Mouse (Mus musculus) gastrocnemius, postnatal 14 days (tissue): ENCODE results near the gene Omg. TPM values are rescaled to one million over a fixed set of nuclear protein-coding genes. Genes with fewer than 3 reads are reported as not detected.

Experiments used
- DNase-seq: peaks from one replicate; pipeline ENCODE4 v3.0.0; 2021; ENCODE audit warnings: mixed read lengths
- intact Hi-C: fragments of 180-260 bp; cut with DNase I; formaldehyde crosslinking; loops from one replicate; pipeline ENCODE4 v1.15.1; 2025; ENCODE audit warnings: low total_unique reads
- long read RNA-seq, 2 experiments: library from polyadenylated mRNA; stranded (forward); transcript quantifications; one replicate each; pipeline ENCODE4 v2.0.0; 2021
- total RNA-seq, 2 experiments: library from RNA; stranded (reverse); gene quantifications; 2 replicates each; pipeline ENCODE4 v1.2.3; 2021

The Omg gene
- total RNA-seq, result not detected
- long read RNA-seq, experiment 1, result 0 reads
- long read RNA-seq, experiment 2, result 0 reads

- intact Hi-C loops, result no loop called here
- DNase-seq, result no peak
Observed at GRCm38 (mm10) chr11:79503845-79504244, at the start of gene Omg. Gene Omg (minus strand): TSS chr11:79504084.

DNA sequence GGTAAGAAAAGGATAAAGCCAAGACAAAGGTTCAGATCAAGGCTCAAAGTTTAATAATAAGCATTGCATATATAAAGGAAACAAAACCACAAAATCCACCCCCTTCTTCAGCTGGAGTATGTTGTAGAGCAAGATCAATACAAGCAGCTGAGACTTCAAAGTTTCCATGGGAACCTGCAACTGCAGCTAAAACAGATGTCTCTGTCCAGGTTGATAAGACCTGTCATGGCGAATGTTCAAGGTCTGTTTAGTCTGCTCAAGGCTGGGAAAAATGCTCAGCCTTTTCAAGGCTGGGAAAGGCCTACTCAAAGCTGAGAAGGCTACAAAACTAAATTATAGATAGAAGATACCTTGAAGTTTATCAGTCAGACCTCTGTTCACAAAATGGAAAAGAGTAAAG, 48.7 kb upstream of the Omg start:
- no peak for DNase-seq
- intact Hi-C loops, result no loop called here

DNA sequence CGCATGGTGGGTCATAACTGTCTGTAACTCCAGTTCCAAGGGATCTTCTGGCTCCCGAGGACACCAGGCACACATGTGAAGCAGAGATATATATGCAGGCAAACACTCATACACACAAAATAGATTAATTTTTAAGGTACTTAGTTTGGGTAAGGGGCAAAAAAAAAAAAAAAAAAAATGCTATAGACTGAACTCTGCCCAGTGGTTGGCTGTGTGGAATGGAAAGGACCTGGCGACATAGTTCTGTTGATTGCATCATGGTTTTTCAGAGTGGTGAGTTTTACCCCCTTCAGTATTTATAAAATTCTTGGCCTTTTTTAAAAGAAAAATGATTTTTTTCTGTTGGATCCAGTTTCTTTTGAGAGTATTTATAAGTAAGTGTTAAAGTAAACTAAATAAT, 32.4 kb upstream of the Omg start:
- DNase-seq, result no peak
- intact Hi-C loops, result no loop called here

GRCm38 (mm10) chr11:79535554-79535953, 31.7 kb upstream of the Omg start:
- no peak for DNase-seq
- intact Hi-C loops, result no loop called here

DNA sequence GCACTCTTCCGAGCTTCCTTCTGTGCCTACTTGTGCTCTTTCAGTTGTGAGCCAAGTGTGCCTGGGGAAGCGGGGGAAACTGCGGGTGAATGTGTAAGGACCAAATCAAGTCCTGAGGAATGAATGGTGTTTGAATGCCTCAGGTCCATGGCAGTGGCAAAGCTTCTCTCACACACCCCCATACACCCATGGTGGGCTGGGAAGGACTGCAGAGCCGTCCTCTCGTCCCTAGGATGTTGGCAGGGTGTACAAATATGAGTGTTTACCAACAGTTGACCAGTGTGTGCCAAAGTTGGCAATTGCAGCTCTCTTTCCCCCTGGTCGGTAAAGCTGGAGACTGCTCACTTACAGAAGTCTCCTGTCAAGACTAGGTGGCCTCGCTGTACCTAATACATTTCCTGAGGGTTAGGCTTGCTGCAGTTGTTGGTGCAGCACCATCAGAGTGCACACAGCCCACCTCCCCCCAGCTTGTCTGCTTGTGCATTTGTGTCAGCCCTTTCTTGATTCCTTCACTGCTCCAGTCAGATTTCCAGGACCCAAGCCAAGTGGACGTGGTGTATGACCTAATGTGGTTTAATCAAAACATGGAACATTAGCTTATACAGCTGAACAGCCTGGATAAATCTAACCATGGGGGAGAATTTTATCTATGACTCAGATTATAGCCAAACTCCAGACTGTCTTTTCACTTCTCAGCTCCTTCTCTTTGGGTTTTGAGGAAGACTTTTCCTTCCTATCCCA, 30.2 kb upstream of the Omg start:
- intact Hi-C loops, result no loop called here
- peak; percentile 67 for DNase-seq

DNA sequence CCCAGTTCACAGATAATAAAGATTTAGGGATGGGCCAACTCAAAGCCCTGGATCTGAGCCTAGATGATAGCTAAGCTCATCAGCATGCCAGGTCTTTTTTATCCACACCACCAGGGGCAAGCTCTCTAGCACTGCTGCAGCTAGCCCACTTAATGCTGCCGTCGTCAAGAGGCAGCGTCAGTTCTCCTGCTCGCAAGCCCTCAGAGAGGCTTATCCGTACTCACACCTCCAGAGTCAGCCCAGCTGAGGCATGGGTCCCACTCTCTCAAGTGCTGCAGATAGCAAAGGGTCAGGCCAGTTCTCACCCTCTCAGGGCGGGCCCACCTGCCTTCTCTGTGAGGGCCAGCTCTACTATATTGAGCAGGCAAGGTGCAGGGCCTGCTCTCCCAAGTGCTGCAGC, 29.4 kb upstream of the Omg start:
- no peak for DNase-seq
- intact Hi-C loops, result no loop called here

GRCm38 (mm10) chr11:79531485-79531884, 27.6 kb upstream of the Omg start:
- intact Hi-C loops, result no loop called here
- DNase-seq, result no peak

- DNase-seq, result no peak
- intact Hi-C loops, result no loop called here
Observed at GRCm38 (mm10) chr11:79530774-79531173, 26.9 kb upstream of the Omg start.

DNA sequence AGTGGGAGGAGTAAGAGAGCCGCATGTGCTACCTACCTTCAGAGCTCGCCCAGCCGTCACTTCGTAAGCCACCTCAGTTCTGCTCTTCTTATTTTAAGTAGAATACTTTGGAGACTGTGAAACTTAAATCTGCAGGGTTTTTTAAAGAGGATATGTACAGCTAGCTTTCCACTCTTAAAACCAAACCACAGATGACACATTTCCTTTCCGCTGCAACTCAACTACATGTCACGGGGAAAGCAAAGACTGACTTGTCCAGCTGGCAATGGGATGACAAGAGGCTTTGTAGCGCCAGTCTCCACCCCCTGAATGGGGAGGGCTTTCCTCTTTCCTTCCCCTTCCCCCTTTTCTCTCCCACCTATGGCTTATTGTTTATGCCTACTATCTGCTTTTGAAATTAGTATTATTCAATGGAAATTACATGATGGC, 26.5 kb upstream of the Omg start, which contains the start of the genes Evi2 and Evi2a:
Gene Evi2, minus strand, starts transcription at position 257 of the 429 bp plus-strand sequence.
Gene Evi2a, minus strand, starts transcription at position 277 of the 429 bp plus-strand sequence.
- intact Hi-C loops, result no loop called here
- peak; percentile 30 for DNase-seq

DNA sequence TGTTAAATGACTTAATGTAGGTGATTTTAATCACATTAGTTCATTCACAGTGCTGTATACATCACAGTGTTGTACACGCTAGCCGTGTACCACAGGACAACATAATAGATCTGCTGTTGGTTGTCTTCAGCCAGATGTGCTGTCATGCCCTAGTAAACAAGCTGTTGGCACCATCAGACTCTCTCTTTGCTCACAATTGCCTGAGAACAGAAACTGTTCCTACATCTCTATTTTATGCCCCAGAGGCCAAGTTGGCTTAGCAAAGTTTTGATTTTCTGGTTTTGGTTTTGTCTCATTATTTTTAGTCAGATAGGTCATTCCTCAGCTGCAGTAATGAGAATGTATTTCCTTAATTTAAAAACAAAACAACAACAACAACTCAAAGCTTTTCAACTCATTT, 25.9 kb upstream of the Omg start:
- intact Hi-C loops, result no loop called here
- no peak for DNase-seq

GRCm38 (mm10) chr11:79529226-79529625, 25.3 kb upstream of the Omg start:
- intact Hi-C loops, result no loop called here
- no peak for DNase-seq

DNA sequence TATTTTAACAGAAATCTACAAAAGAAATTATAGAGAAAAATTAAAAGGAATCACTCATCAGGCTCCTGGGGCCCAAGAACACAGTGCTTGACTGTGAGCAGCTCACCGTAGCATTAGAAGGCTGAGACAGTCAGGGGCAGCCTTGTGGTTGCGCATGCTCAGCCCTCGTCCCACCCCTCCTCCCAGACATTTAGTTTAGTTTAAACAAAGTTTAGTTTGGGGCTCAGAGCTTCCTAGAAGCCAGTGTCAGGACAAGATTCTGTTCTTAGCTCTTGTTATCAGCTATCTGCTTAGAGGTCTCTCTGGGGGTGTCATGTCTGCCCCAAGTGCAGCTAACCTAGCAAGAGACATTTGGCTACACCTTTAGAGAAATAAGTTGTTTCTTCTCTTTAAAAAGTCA, 24.7 kb upstream of the Omg start:
- intact Hi-C loops, result no loop called here
- no peak for DNase-seq

DNA sequence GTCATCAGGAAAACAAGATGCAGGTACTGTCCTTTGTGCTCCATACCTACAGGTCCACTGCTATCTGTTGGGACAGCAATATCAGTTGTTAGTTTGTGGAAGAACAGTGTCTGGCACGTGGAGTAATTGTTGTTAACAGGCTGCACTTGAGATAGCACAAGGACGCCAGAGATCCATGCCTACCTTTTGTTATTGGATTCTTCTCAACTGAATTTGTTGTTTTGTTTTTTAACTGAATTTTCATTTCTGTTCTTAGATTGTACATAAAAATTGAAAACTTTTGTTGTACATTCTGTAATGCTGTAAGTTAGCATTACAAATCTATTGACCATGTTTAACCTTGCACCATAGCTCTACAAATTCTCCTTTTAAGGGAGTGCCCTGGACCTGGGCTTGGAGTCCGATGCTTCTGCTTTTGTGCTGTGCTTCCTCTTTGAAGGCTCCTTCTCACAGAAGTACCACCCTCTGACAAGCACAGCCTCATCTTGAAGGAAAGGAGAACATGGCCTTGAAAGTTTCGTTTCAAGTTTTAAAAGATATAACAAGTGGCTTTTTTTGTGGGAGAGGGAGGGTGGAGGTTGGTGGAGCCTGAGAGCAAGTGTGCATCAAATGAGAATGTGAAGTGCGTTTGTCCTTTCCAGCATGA, 24.0 kb upstream of the Omg start:
- DNase-seq, result no peak
- intact Hi-C loops, result no loop called here

GRCm38 (mm10) chr11:79527015-79527738, 23.3 kb upstream of the Omg start:
- intact Hi-C loops, result no loop called here
- peak; percentile 48 for DNase-seq

DNA sequence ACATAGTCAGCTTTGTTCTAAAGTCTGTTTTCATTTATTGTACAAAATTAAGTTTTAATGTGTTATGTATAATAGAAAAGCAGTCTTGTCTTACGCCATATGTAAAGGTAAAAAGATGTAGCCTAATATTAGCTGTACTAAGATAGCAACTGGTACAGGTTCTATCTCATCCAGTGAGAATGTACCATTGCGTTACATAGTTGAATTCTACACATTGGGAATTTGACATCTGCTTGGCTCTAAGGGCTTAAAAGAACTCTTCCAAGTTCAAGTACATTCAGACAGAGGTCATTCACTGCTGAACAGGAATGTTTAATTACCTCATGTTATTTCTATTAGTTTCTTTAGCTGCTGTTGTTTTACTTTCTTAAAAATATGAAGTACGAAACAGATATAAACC, 22.7 kb upstream of the Omg start:
- intact Hi-C loops, result no loop called here
- DNase-seq, result no peak

DNA sequence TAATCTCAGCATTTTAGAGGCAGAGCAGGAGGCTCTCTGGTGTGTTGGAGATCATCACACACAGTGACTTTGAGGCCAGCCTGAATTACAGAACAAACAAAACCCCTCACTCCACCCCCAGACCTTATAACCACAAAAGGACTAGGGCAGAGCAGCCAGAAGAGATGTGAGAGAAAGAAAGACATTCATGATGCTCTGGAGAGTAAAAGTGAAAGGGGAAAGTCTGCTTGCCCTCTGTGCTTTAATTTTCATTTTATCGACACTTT, 20.4 kb upstream of the Omg start:
- intact Hi-C loops, result no loop called here

DNA sequence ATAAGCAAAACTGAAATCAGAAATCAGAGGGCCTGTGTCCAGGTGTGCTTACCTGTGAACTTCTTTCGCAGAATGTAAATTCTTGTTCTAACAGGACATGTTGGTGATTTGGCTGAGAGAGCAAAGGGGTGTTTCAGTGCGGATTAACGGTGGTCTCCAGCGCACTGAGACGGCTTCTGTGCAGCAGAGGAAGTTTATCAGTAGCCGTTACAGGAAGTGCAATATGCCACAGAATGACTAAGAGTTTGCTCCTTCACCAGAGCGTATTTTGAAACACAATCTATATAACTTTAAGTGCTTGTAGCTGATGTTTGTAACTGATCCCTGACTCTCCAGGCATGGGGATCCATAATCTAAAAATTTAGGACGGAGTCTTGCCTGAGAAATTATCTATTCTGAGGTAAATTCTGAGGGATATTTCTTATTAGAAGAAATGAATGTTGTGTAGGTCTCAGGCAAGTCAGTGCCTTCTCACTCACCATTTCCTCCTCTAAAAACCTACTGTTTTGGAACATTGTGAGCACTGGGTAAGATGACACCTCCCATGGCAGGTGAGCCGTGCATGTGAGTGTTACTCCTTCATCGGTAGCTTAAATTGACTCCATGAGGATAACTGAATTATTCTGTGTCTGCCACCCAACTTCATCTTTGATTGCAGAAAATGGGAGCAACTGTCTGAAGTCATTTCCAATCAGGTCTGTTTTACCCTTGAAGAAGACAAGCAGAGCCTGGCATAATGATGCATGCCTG, 19.9 kb upstream of the Omg start, which contains the start of gene Evi2b:
Gene Evi2b, minus strand, starts transcription at position 203 of the 750 bp plus-strand sequence.
- intact Hi-C loops, result no loop called here
- no peak for DNase-seq

More for the DNA sequence above, 20.4 kb upstream of the Omg start:
- DNase-seq, result no peak

GRCm38 (mm10) chr11:79522944-79523343, 19.1 kb upstream of the Omg start:
- intact Hi-C loops, result no loop called here
- DNase-seq, result no peak

GRCm38 (mm10) chr11:79521930-79522329, 18.0 kb upstream of the Omg start:
- intact Hi-C loops, result no loop called here
- DNase-seq, result no peak

- no peak for DNase-seq
- intact Hi-C loops, result no loop called here
Observed at GRCm38 (mm10) chr11:79520772-79521171, 16.9 kb upstream of the Omg start.
